In genomic region chr7:92760651-92761050, GRCm38 (mm10) we compare ENCODE assay signal across 16 mouse cellular contexts. TPM values are rescaled to one million over a fixed set of nuclear protein-coding genes. Genes with fewer than 3 reads are reported as not detected.
DNase-seq lines count a peak whose midpoint lies in the region; ATAC-seq and TF ChIP-seq lines count a peak whose summit lies in the region.
"Had no signal": no experiment of that assay in that cellular context is flagged by ENCODE, and none has a peak within 500 bp of the region (broad histone marks: within the 10 kb centered on the region; RNA-seq: fewer than 3 reads in every experiment).

No protein-coding gene starts in this region.

- no peak for DNase-seq in gastrocnemius, adult 2 months
- no peak for DNase-seq in gastrocnemius, adult 18-20 months (ENCODE audit: low spot score)
- no peak for DNase-seq in heart, adult 2 months
- DNase-seq in heart, adult 8-10 months (ENCODE audit: low spot score): no peak
- peak; percentile 62 for DNase-seq in midbrain, embryonic 11.5 days (ENCODE audit: low spot score, missing footprints)
- DNase-seq in midbrain, postnatal 0 days (ENCODE audit: low spot score): no peak
- DNase-seq in thymus, postnatal 4 days: no peak
- DNase-seq: adrenal gland, adult 8-10 months; adrenal gland, postnatal 14 days; adrenal gland, postnatal 36 days; cerebellum, adult 11-12 months; forebrain, postnatal 0 days had no signal

- WGBS in heart, adult 2 months: 57% methylated on average over 6 of the region's 6 CpGs
- 91% methylated on average over 6 of the region's 6 CpGs for WGBS in midbrain, embryonic 11.5 days
- 90% methylated on average over 6 of the region's 6 CpGs for WGBS in midbrain, postnatal 0 days

- H3K4me2 ChIP-seq in midbrain, embryonic 11.5 days: no peak overlapping the region
- H3K4me2 ChIP-seq in midbrain, postnatal 0 days (ENCODE audit: low read depth, low read length, poor library complexity, severe bottlenecking): no peak overlapping the region
- H3K4me2 ChIP-seq: embryonic facial prominence, embryonic 12.5 days; forebrain, embryonic 13.5 days; forebrain, embryonic 15.5 days had no signal

- peaks cover 5% of the 10 kb centered on the region; the same call in 1 of the 2 replicates for H3K4me1 ChIP-seq in heart, adult 2 months (ENCODE audit: control insufficient read depth, insufficient read depth, low read length)
- no peaks in the 10 kb centered on the region for H3K4me1 ChIP-seq in midbrain, embryonic 11.5 days (ENCODE audit: control insufficient read depth, insufficient read depth, low read length)
- H3K4me1 ChIP-seq in midbrain, postnatal 0 days (ENCODE audit: insufficient read depth, low read length): no peaks in the 10 kb centered on the region

- H3K27me3 ChIP-seq in heart, adult 2 months (ENCODE audit: control insufficient read depth, insufficient read depth, low read length): no peaks in the 10 kb centered on the region
- H3K27me3 ChIP-seq in midbrain, embryonic 11.5 days (ENCODE audit: control insufficient read depth, insufficient read depth, low read length): no peaks in the 10 kb centered on the region
- H3K27me3 ChIP-seq in midbrain, postnatal 0 days (ENCODE audit: insufficient read depth, low read length): no peaks in the 10 kb centered on the region
- H3K27me3 ChIP-seq: embryonic facial prominence, embryonic 12.5 days; forebrain, embryonic 13.5 days; forebrain, embryonic 15.5 days had no signal

- ATAC-seq in midbrain, embryonic 11.5 days (ENCODE audit: low FRiP score): no peak
- no peak for ATAC-seq in midbrain, postnatal 0 days (ENCODE audit: low FRiP score)
- ATAC-seq: forebrain, embryonic 13.5 days; forebrain, embryonic 15.5 days; forebrain, postnatal 0 days had no signal

- H3K27ac ChIP-seq in gastrocnemius, adult 2 months: peak overlapping the region; percentile 76
- H3K27ac ChIP-seq in heart, adult 2 months: peak overlapping the region; percentile 79
- H3K27ac ChIP-seq in midbrain, embryonic 11.5 days (ENCODE audit: low read depth, low read length): no peak overlapping the region
- H3K27ac ChIP-seq in midbrain, postnatal 0 days (ENCODE audit: low read depth, low read length): no peak overlapping the region
- H3K27ac ChIP-seq: embryonic facial prominence, embryonic 10.5 days; embryonic facial prominence, embryonic 12.5 days; forebrain, embryonic 13.5 days; forebrain, embryonic 15.5 days had no signal

- no peak for TF ChIP-seq POLR2A in heart, adult 2 months (IDR thresholded peaks at IDR 0.05; ENCODE audit: insufficient read depth, low read depth, low read length)

- H3K9me3 ChIP-seq in midbrain, embryonic 11.5 days (ENCODE audit: control insufficient read depth, low read length): no peaks in the 10 kb centered on the region
- no peaks in the 10 kb centered on the region for H3K9me3 ChIP-seq in midbrain, postnatal 0 days (ENCODE audit: low read length)
- H3K9me3 ChIP-seq: embryonic facial prominence, embryonic 10.5 days; embryonic facial prominence, embryonic 12.5 days; forebrain, embryonic 13.5 days; forebrain, embryonic 15.5 days had no signal

- no peak overlapping the region for H3K4me3 ChIP-seq in gastrocnemius, adult 2 months
- no peak overlapping the region for H3K4me3 ChIP-seq in heart, adult 2 months
- H3K4me3 ChIP-seq in midbrain, embryonic 11.5 days (ENCODE audit: low read depth, low read length): no peak overlapping the region
- H3K4me3 ChIP-seq in midbrain, postnatal 0 days (ENCODE audit: low read depth, low read length): no peak overlapping the region
- H3K4me3 ChIP-seq: embryonic facial prominence, embryonic 10.5 days; embryonic facial prominence, embryonic 12.5 days; forebrain, embryonic 13.5 days; forebrain, embryonic 15.5 days had no signal

- no peak for TF ChIP-seq EP300 in heart, adult 2 months (IDR thresholded peaks at IDR 0.05; ENCODE audit: insufficient read depth, low read depth, low read length)

- H3K79me2 ChIP-seq in heart, adult 2 months (replicated peaks; ENCODE audit: control insufficient read depth, insufficient read depth, low read length): peaks cover 2% of the 10 kb centered on the region; the same call in 1 of the 2 replicates

- no peak overlapping the region for H3K9ac ChIP-seq in heart, adult 2 months (ENCODE audit: low read depth, low read length)
- H3K9ac ChIP-seq in midbrain, embryonic 11.5 days (ENCODE audit: low read length): no peak overlapping the region
- no peak overlapping the region for H3K9ac ChIP-seq in midbrain, postnatal 0 days (replicated peaks; ENCODE audit: low read length, poor library complexity, severe bottlenecking)
- H3K9ac ChIP-seq: embryonic facial prominence, embryonic 12.5 days; forebrain, embryonic 13.5 days; forebrain, embryonic 15.5 days; forebrain, postnatal 0 days had no signal

- TF ChIP-seq CTCF in gastrocnemius, adult 2 months (IDR thresholded peaks at IDR 0.05): no peak
- no peak for TF ChIP-seq CTCF in heart, adult 2 months (IDR thresholded peaks at IDR 0.05)
- TF ChIP-seq CTCF in midbrain, postnatal 0 days (IDR thresholded peaks at IDR 0.05): no peak

- no peaks in the 10 kb centered on the region; the same call in 1 of the 2 replicates for H3K36me3 ChIP-seq in heart, adult 2 months (ENCODE audit: control insufficient read depth, insufficient read depth, low read length)
- H3K36me3 ChIP-seq in midbrain, embryonic 11.5 days (ENCODE audit: control insufficient read depth, insufficient read depth, low read length): no peaks in the 10 kb centered on the region
- no peaks in the 10 kb centered on the region for H3K36me3 ChIP-seq in midbrain, postnatal 0 days (ENCODE audit: insufficient read depth, low read length)
- H3K36me3 ChIP-seq: embryonic facial prominence, embryonic 10.5 days; embryonic facial prominence, embryonic 12.5 days; forebrain, embryonic 15.5 days had no signal

- intact Hi-C loops in gastrocnemius, adult 2 months (cut with DNase I): no loop called here
- intact Hi-C loops in heart, adult 2 months (cut with DNase I): no loop called here

RNA-seq across cellular contexts. Expression of gene Rab30, which starts 19.2 kb away (rescaled TPM):
- 1 to 10 TPM; 6.5 to 7.7 TPM for total RNA-seq in gastrocnemius, adult 2 months (2021)
- total RNA-seq in gastrocnemius, adult 18-20 months (2021): 1 to 10 TPM; 5.4 to 8.5 TPM
- total RNA-seq in heart, adult 2 months (2021): 10 to 100 TPM; 10.8 to 22.5 TPM
- polyA plus RNA-seq in heart, adult 2 months (2012; rRNA removed): 2.8 and 6.9 TPM in 2 replicates
- total RNA-seq in heart, adult 8-10 months (2022): 10 to 100 TPM in 3 of 4 experiments, 1 to 10 TPM in 1; 9.5 to 20.6 (median 11.9) TPM
- 19.4 and 20.0 TPM in 2 replicates for polyA plus RNA-seq in midbrain, embryonic 11.5 days (2014; fragmentation: Nextera tagmentation; extraction: Ambion mirVana)
- total RNA-seq in midbrain, postnatal 0 days (2014; rRNA removed): 37.2 and 44.7 TPM in 2 replicates
- polyA plus RNA-seq in midbrain, postnatal 0 days (2015; fragmentation: Nextera tagmentation; extraction: Ambion mirVana): 13.6 and 18.5 TPM in 2 replicates

Comparison
In these comparisons a context has a peak if more than half of its experiments do, and no peak if none do; other contexts are left out.
1. H3K27ac ChIP-seq: peak in gastrocnemius, adult 2 months (single experiment) and heart, adult 2 months (single experiment); none in midbrain, embryonic 11.5 days (single experiment) and midbrain, postnatal 0 days (single experiment).